Mouse (Mus musculus) testis, adult 2 months (tissue): ENCODE results near the gene Srgap1. TPM values are rescaled to one million over a fixed set of nuclear protein-coding genes. Genes with fewer than 3 reads are reported as not detected.

Experiments
- H3K27ac ChIP-seq: fragments of 200-500 bp; 2 replicates; pipeline ENCODE4 v1.5.1; 2012; ENCODE audit warnings: low read depth, low read length; ENCODE audit not compliant: control insufficient read depth, insufficient read depth
- H3K27me3 ChIP-seq: fragments of 200-500 bp; 2 replicates; pipeline ENCODE4 v1.6.1; 2012; ENCODE audit warnings: mild to moderate bottlenecking, low read length, moderate library complexity; ENCODE audit not compliant: control insufficient read depth, insufficient read depth
- H3K36me3 ChIP-seq: fragments of 200-500 bp; 2 replicates; pipeline ENCODE4 v1.6.1; 2012; ENCODE audit warnings: mild to moderate bottlenecking, low read length; ENCODE audit not compliant: control insufficient read depth, insufficient read depth
- H3K4me1 ChIP-seq: fragments of 200-500 bp; 2 replicates; pipeline ENCODE4 v1.6.1; 2012; ENCODE audit warnings: low read length; ENCODE audit not compliant: control insufficient read depth, insufficient read depth
- H3K4me3 ChIP-seq: fragments of 200-500 bp; 2 replicates; pipeline ENCODE4 v1.5.1; 2012; ENCODE audit warnings: low read depth, mild to moderate bottlenecking, low read length, moderate library complexity, mixed read lengths; ENCODE audit not compliant: control insufficient read depth
- CTCF ChIP-seq: fragments of 200-500 bp; IDR thresholded peaks from 2 replicates; pipeline ENCODE4 v1.5.1; 2012; ENCODE audit warnings: low read depth, mild to moderate bottlenecking, inconsistent platforms, low read length, moderate library complexity; ENCODE audit not compliant: control insufficient read depth, insufficient read depth, insufficient replicate concordance
- POLR2A ChIP-seq: fragments of 200-500 bp; IDR thresholded peaks from 2 replicates; pipeline ENCODE4 v1.6.1; 2012; ENCODE audit warnings: low read depth, mild to moderate bottlenecking, inconsistent platforms, low read length, moderate library complexity; ENCODE audit not compliant: control insufficient read depth
- polyA plus RNA-seq: library from polyadenylated mRNA; depleted of rRNA; stranded (reverse); fragments of >200 nt; gene quantifications from 2 replicates; pipeline ENCODE4 v1.2.3, GENCODE M21; 2012; rRNA removed

Gene Srgap1
- polyA plus RNA-seq = 31.9 and 35.3 TPM in 2 replicates

DNA sequence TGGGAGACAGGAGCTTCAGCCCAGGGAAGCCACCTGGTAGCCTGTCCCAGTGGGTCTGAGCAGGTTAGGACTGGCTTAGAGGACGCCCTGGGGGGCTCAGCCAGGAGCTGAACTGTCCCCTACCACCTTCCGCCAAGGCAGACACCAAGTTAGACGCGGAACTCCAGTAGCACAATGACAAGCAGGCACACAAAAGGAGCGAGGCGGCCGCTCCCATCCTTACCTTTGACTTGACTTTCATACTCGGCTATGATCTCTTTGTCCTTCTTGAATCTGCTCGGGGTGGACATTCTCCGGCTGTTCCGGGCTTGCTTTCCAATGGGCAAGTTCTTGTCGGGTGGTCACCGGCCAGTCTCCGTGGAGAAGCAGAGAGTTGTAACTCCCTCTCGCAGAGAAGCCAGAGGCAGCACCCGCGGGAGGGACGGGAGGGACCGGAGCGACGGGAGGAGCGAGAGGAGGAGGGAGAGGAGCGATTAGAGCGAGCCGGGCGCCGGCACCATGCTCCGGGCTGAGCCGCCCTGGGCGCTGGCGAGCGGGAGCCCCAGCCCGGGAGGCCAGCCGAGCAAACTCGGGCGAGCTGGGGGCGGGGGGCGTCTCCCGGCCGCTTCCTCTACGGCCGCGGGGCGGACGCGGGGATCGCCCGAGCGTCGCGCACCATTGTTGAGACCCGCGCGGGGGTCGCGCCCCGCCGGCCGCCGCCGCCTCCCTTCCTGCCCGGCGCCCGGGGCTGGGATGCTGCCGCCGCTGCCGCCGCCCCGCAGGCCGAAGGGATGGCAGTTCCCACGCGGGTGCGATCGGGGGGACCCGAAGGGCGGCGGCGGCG, at the start of gene Srgap1:
Gene Srgap1 (minus strand): TSS at position 412 of the 823 bp plus-strand sequence.
- H3K27me3 ChIP-seq = peaks cover 3% of the 10 kb centered on the region
- no peak within 1 kb of the TSS for H3K27ac ChIP-seq
- peaks cover 8% of the 10 kb centered on the region for H3K4me1 ChIP-seq
- no peak for TF ChIP-seq POLR2A
- TF ChIP-seq CTCF = no peak
- H3K36me3 ChIP-seq = no peaks in the 10 kb centered on the region
- peak within 1 kb of the TSS; percentile 76 for H3K4me3 ChIP-seq

DNA sequence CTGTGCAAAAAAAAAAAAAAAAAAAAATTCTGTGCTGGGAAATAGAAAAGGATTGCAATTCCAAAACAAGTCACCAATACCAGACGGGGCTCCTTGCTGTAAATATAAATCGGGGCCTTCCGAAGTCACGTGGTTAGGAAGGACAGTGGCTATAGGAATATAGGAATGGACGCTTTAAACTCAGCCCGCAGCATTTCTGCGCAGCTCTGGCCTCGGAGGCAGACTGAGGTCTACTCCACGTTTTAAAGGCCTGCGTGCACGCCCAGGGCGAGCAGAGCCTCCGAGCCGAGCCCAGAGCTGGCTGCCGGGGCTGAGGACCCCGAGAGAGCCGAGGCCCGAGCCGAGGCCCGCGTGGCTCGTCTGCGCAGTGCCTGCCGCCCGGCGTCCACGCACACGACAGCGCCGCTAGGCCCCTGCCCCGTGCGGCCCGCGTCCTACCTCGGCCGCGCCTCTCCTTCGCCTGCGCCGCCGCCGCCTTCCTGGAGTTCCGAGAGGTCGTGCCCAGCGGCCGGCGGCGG, 49.4 kb upstream of the Srgap1 start:
- peak overlapping the region; percentile 79 for H3K27ac ChIP-seq
- H3K4me1 ChIP-seq = no peaks in the 10 kb centered on the region
- H3K27me3 ChIP-seq = no peaks in the 10 kb centered on the region
- peak overlapping the region; percentile 90 for H3K4me3 ChIP-seq
- no peak for TF ChIP-seq CTCF
- no peak for TF ChIP-seq POLR2A
- H3K36me3 ChIP-seq = no peaks in the 10 kb centered on the region

DNA sequence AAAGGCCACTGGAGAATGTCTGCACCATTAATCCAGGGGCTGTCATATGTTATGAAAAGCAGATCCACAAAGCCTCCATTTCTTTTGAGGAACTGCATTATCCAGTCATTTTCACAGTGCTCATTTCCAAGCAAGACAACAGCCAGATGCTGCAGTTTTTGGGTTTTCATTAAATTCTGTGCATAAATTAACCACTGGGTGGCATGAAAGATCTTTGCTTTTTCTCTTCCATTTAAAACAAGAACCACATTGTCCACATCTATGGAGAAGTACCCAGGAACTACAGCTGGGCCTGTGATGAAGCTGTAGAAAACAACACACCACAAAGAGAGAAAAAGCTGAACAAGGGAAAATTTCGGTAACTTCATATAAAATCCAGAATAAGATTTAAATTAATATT, 43.4 kb upstream of the Srgap1 start:
- H3K4me3 ChIP-seq = no peak overlapping the region
- no peaks in the 10 kb centered on the region for H3K36me3 ChIP-seq
- H3K27ac ChIP-seq = no peak overlapping the region
- H3K4me1 ChIP-seq = no peaks in the 10 kb centered on the region
- TF ChIP-seq CTCF = no peak
- TF ChIP-seq POLR2A = no peak
- H3K27me3 ChIP-seq = no peaks in the 10 kb centered on the region

DNA sequence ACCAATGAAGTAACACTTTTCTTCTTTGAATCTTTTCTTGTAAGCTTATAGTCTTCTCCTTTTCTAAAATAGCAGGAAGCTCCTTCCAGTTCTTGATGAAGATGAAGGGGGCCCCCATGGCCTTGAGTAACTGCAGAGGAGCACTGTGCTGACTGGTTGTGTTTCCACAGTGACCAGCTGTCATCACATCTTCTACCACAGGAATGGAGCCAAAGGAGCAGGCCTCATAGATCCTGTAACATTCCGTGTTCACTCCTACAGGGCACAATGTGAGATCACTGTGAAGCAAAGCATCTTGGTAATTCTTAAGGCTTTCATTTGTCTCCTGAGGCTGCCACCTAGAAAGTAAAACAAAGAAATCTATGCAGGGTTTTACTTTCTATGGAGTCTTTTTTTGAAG, 34.2 kb upstream of the Srgap1 start:
- Histone ChIP-seq H3K27me3 (no peaks in the 10 kb centered on the region), H3K4me3 (no peak overlapping the region), H3K36me3 (no peaks in the 10 kb centered on the region), H3K4me1 (no peaks in the 10 kb centered on the region), H3K27ac (no peak overlapping the region)
- TF ChIP-seq CTCF = no peak
- TF ChIP-seq POLR2A = no peak

DNA sequence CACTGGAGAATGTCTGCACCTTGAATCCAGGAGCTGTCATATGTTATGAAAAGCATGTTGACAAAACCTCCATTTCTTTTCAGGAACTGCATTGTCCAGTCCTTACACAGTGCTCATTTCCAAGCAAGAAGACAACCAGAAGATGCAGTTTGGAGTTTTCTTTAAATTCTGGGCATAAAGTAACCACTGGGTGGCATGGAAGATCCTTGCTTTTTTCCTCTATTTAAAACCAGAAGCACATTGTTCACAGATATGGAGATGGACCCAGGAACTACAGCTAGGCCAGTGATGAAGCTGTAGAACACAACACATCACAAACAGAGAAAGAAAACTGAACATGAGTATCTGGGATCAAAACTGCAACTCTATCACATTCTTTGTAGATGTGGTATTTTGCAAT, 22.0 kb upstream of the Srgap1 start:
- TF ChIP-seq POLR2A (no peak), CTCF (no peak)
- Histone ChIP-seq H3K36me3 (no peaks in the 10 kb centered on the region), H3K4me1 (no peaks in the 10 kb centered on the region), H3K4me3 (no peak overlapping the region), H3K27ac (no peak overlapping the region), H3K27me3 (no peaks in the 10 kb centered on the region)

DNA sequence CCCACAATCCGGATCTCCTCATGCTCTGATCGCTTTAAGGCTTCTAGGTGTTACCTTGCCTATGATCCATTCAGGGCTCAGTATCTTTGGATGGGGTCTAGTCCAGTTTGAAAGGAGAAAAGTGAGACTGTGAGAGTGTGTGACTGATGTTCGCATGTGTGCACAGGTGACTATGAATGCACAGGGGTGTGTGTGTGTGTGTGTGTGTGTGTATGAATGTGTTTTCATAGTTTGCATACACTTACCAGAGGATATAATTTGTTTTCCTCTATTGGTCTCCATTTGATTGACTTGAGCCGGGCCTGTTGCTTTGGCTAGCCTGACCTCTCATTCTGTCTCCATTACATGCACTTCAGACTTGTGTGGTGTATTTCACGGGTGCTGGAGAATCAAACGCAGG, 8.7 kb upstream of the Srgap1 start:
- TF ChIP-seq POLR2A (no peak), CTCF (no peak)
- Histone ChIP-seq H3K27ac (no peak overlapping the region), H3K36me3 (no peaks in the 10 kb centered on the region), H3K4me3 (no peak overlapping the region), H3K4me1 (peaks cover 4% of the 10 kb centered on the region), H3K27me3 (no peaks in the 10 kb centered on the region)

DNA sequence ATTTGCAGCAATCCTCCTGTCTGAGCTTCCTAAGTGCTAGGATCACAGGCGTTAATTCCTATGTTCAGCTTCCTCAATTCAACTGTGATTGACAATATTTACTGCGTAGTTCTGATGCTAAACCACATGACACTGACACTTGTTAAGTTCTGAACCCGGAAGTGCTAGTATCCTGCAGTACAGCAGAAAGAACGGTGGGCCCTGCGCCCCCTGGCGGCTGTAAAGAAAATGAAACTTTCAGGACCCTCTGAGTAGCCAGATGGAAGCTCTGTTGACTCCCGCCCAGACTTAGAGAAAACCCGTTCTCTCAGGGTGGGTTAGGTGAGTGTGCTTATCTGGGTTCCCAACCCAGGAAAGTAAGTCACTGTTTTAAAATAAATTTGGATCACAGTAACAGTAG, 7.4 kb upstream of the Srgap1 start:
- Histone ChIP-seq H3K27me3 (no peaks in the 10 kb centered on the region), H3K36me3 (no peaks in the 10 kb centered on the region), H3K4me3 (no peak overlapping the region), H3K4me1 (peaks cover 4% of the 10 kb centered on the region), H3K27ac (no peak overlapping the region)
- TF ChIP-seq POLR2A (no peak), CTCF (peak; percentile 86)
